Mouse (Mus musculus): ENCODE measurements around the gene Prm2. TPM values are rescaled to one million over a fixed set of nuclear protein-coding genes. Genes with fewer than 3 reads are reported as not detected.
A peak's percentile ranks its signal among the peaks of the same experiment; 100 is the strongest.

Gene Prm2
- total RNA-seq, 2 experiments from 2014 or later = not detected

DNA sequence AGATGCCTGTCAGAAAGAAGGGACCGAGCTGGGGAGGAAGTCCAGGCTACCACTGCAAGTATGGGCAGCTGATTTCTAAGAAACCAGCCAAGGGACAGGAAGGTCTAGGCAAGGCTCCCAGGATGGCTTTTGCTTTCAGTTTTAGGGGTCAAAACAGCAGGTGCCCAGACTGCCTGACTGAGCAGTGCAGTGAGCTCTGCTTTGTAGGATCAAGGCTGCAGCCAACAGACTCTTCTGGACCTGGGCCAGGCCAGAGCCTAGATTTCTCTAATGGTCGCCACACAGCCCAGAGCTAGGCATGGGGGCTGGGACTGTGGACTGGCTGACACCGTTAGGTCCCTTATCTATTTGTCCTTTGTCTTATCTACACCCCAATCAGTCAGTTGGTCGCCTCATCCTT is 21.2 kb downstream of the Prm2 start:
- DNase-seq = no peak

DNA sequence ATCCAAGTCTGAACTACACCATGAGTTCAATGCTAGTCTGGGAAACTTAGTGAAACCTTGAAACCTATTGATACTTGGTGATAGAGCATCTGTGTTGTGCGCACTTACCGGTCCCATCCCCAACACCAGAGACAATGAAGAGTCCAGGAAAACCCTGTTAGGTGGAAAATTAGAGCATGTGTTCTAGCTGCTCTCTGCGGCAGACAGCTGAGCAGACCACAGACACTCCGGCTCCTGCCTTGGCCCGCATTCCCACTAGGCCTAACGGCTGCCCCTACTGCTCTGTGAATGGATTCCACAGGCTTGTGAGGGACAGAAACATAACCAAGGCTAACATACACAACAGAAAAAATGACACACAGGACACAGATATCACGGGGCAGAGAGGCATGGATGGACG is 22.4 kb downstream of the Prm2 start:
- DNase-seq = no peak

DNA sequence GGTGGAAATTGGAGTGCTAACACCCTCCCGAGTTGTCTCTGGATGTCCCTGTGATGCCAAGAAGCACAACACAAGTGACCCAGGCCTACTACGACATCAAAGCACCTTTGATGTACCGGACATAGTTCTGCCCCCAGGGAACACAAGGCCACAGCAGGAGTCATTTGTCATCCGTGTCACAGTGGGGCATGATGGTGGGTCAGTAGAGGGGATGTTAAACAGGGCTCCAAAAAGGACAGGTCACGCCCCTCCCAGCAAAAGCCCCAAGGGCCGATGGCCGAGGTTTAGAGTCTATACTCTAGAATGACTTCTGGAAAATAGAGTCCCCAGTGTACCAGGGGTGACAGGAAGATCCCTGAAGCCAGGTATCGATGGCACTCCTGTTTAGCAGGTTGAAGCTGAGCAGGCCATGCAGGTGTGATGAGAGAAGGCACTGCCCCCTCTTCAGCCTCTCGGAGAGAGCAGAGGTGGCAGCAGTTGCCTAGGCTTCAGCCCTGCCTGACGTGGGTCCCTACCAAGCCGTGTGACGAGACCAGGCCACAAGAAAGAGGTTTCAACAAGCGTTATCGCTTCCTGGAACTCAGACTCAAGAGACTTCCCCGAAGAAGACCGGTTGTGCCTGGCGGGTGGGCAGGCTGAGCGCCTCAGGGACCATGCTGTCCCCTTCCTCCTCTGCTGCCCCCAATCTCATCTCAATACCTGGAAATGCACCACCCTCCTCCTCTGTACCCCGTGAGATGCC is 24.0 kb downstream of the Prm2 start:
- DNase-seq = no peak

DNA sequence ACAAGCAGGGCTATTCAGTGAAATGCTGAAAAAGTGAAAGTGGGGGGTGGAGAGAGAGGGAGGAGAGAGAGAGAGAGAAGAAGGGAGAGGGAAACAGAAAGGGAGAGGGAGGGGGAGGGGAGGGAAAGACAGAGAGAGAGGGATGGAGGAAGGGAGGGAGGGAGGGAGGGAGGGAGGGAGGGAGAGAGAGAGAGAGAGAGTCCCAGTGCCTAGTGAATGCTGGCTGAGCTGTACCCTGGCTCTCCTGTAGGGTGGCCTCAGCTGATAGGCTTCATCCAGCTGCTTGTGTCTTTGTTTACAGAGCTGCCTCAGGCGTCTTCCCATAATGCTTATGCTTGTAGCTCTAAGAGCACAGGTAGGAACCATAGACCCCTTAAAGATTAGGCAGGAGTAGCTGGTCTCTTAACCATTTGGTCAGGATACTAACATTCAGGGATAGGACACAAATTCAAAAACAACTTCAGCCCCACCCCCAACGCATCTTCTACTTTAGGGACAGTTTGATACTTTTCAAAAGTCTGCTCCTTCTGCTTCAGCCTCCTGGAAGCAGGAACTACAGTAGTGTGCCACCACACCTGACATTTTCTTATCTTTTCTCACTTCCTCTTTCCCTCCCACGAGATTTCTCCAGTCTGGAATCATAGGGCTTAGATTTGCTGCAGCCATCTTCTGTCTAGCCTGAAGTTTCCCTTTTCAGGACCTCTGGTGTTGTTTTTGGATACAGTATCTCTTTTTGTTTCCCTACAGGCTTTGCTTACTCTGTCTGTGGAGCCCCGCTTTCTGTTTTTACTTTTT is 25.2 kb downstream of the Prm2 start:
- no peak for DNase-seq

DNA sequence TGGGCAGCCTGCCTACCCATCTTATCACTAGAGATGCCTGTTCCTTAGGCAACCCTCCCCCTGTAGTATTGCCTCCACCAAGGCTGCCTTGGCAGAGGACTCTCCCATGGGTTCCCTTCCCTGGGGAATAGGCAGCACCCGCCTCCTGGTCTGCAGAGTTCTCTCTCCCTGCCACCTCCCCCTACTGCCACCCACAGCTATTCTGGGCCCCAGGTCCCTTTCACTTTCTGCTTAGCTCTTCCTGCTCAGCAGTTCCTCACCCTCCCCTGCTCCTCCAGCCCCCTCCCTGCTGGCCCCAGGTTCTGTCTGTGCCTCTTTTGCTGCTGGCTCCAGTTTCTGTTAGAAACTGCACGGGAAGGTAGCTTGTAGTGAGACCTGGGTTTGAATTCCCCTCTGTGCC is 26.3 kb downstream of the Prm2 start:
- DNase-seq = no peak

DNA sequence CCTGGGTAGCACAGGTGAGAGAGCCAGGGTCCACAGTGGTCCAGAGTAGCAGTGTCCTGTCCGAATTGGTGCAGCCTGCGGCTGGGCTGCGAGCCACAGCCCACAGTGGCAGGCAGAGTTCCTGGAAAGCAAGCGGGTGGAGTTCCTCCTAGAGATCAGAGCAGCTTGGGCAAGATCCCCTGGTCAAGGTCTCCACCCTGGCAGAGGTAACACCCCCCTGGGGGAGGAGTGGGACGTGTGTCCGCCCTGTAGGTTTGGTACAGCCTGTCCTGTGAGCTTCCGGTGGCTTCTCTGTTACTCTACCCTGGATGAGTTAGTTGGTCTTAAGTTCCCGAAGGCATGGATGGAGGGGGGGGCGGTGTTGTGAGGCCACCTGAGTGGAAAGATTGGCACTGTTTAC is 27.1 kb downstream of the Prm2 start:
- no peak for DNase-seq

DNA sequence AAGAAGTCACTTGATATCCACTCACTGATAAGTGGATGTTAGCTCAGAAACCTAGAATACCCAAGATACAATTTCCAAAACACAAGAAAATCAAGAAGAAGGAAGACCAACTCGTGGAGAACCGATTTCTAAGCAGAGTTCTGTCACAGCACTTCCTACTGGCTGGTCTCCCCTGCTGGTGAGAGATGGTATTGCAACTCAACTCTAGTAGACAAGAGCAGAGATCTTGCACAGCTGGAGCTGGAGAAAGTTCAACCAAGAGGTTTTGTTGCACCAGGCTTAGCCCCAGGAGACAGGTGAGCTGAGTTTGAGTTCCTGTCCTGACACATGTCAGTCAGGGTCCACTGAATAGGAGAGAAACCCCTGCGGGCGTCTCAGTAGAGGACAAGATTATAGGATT is 28.8 kb downstream of the Prm2 start:
- DNase-seq = peak in 1 of 2 experiments; percentile 30

DNA sequence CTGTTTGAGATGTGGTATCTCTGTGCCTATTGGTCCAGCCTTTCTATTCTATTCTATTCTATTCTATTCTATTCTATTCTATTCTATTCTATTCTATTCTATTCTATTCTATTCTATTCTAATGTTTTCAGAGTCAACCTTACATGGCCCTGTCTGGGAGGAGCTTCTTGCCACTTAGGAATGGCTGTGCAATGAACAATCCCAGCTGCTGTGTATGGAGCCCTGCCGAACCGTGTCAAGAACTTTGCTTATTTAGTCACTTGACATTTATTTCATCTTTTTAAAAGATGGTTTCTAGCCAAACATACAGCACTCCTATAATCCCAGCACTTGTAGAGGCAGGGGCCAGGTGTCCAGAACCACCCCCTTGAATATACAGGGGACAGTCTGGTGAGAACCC is 31.6 kb downstream of the Prm2 start:
- DNase-seq = no peak

DNA sequence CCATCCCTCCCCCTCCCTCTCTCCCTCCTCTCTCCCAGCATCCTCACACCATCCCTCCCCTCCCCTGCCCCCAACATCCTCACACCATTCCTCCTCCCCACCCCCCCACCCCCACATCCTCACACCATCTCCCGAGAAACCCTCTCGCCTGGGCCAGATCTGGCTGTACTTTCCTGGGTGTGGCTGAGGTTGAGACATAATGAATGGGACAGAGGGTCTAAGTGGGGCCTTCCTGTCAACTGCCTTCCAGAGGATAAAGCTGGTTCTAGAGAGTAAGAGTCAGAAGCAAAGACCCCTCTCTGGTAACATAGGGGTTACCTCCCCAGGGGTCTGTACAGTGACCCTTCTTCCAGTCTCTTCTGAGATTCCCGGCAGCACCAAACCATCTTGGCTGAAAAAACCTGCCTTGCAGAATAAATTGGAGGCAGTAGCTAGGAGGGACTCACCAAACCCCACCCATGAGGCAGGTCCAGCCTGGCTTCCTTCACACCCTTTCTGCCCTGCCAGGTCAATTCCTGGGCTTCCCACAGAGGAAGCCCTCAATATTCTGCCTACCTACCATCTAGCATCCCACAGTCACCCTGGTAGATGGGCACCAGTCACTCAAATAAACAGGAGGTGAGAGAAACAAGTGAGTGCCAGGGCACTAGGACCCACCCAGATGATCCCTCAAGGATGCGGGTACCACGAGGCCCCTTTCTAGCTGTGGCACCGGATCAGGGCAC is 32.2 kb downstream of the Prm2 start:
- DNase-seq = no peak

DNA sequence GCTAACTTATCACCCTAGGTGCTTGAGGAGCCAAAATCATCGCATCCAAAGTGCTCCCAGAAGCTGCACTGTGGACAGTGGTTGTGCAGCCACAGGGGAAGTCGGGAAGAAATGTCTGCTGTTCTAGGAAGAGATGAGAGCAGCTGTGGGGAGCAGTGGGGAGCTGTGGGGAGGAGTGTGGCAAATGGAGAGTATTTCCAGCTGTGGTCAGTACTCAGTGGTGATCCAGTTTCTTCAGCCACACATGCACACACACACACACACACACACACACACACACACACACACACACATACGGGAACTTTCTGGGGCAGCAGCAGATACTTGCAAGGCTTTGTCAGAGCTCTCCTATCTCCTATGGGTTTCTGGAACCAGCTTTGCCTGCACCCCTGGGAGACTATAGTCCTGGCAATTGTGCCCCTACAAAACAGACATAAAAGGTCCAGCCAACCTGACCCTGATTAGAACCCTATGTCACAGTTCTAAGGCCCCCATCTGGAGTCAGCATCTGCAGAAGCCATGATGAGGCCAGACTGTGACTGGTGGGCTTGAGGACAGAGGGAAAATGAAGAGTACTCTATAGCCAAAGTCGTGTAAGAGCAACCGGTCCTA is 33.3 kb downstream of the Prm2 start:
- no peak for DNase-seq

DNA sequence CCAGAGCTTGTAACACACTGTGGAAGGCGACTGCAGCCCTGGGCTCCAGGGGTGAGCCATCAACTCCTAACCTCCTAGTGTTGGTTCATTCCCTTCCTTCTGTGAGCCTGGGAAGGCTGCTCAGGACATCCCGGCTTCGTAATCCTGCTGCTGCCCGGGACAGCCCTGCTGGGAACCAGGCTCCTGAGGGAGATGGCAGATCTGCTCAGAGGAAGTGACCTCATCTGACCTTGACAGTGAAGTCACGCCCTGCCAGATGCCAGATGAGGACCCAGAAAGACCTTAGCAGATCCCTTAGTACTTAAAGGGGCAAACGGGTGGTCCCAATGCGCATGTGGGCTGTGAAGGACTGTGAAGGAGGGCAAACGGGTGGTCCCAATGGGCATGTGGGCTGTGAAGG is 34.8 kb downstream of the Prm2 start:
- no peak for DNase-seq

DNA sequence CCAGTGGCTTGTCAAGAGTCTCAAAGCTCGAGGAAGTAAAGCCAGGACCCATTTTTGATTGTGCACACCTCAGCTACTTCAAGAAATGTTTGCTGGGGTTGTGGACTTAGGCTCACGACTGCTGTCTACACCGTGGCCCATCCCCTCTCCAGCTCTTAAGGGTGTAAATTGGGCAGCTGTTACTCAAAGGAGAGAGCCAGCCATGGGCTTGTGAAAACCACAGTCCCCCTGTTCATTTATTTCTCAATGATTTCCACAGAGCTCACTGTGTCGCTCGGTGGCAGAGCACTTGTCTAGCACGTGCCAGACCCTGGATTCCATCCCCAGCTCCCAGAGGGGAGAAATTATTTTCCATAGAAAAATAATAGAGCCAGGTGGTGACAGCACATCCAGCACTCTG is 39.8 kb downstream of the Prm2 start:
- no peak for DNase-seq

DNA sequence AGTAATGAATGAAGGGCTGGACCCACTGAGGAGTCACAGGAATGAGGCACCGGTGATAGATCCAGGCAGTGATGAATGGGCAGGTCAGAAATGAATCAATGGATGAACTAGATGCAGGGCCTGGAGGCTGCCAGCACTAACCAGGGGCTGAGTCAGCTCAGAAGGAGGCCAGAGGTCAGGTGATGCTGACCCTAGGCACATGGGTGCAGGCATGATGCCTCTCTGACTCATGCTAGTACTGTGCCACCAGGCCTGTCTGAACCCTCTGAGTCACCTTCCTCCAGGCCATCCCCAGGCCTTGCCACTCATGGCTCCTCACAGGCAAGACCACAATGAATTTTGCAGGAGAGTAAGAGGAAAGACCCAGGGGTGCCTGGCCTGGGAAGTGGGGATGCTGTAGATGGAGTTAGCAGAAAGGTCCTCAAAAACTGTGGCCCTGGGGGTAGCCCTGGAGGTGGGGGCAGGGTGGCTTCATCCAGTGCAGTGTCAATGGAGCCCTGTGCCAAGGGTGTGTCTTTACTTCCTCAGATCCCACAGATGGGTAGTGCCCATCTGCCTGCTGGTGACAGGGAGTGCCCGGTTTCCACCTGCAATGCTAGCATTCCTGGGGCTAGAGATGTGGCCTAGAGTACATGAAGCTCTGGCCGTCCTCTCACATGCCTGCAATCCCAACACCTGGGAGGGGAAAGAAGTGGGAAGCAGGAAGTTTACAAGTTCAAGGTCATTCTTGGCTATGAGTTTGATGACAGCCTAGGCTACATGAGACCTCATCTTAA is 41.2 kb downstream of the Prm2 start:
- no peak for DNase-seq

DNA sequence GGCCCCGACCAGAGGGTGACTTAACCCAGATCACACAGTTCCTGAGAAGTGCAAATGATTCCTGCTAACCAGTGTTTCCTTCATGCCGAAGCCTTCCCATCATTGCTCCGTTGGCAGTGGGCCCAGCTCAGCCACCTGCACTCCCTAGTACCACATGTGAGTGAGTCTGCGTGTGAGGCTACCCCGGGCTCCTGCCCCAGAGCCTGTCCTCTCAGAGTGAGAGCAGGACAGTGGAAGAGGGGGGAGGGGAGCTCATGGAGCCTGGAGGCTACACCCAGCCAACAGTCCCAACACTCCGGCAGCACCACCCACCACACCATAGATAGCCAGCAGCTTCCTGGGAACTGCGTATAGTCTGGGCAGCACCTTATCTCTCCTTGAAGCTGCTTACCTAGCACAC is 46.1 kb downstream of the Prm2 start:
- peak; percentile 26 to 27 for DNase-seq

DNA sequence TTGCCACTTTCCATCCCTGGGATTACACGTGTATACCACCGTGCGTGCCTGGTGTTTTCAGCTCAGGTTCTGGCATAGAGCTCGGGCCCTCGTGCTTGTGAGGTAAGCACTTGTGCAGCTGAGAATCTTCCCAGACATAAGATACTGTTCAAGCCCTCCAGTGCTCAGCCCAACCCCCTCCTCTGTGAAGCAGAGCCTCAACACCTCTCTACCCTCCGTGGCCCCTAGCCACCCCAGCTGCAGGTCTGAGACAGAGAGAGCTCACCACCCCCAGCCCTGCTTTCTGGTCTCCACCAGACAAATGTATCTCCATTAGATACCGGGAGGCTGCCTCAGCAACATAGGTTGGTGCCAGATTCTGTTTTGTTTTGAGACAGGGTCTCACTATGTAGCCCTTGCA is 46.7 kb downstream of the Prm2 start:
- no peak for DNase-seq

Other genes starting within 250 kb of the Prm2 start
- gene Socs1, start 10.6 kb downstream of the Prm2 start, total RNA-seq (2021) = under 1 TPM; 0.42 to 0.66 TPM
- not detected for gene Tnp2, start 7.5 kb downstream of the Prm2 start, total RNA-seq (2021)
- gene Prm3, start 5.2 kb downstream of the Prm2 start, total RNA-seq (2021) = not detected
- not detected for gene Prm1, start 9.7 kb upstream of the Prm2 start, total RNA-seq (2021)
- not detected for gene Gm11172, start 16.8 kb upstream of the Prm2 start, total RNA-seq (2021)
- under 1 TPM; 0.20 to 0.28 TPM for gene Rmi2, start 38.9 kb upstream of the Prm2 start, total RNA-seq (2021)

Data from layer of hippocampus, postnatal 36 days (tissue).